Mouse (Mus musculus): ENCODE measurements around the gene Exosc9. TPM values are rescaled to one million over a fixed set of nuclear protein-coding genes. Genes with fewer than 3 reads are reported as not detected.

The Exosc9 gene
- polyA plus RNA-seq, 1 experiment from 2014 or later = 30.0 TPM

GRCm38 (mm10) chr3:36541399-36541798 is 11.0 kb upstream of the Exosc9 start:
- no peak for ATAC-seq (ENCODE audit: low read depth)
- no peak overlapping the region for H3K4me3 ChIP-seq (ENCODE audit: low read depth, low read length)
- no peaks in the 10 kb centered on the region for H3K27me3 ChIP-seq (ENCODE audit: control insufficient read depth, insufficient read depth, low read depth, low read length)
- no peaks in the 10 kb centered on the region for H3K4me1 ChIP-seq (ENCODE audit: control insufficient read depth, low read depth, low read length)
- no peaks in the 10 kb centered on the region for H3K36me3 ChIP-seq (ENCODE audit: control insufficient read depth, insufficient read depth)
- H3K4me2 ChIP-seq (ENCODE audit: low read depth, low read length) = no peak overlapping the region
- no peak overlapping the region for H3K27ac ChIP-seq (ENCODE audit: low read length)
- WGBS (ENCODE audit: insufficient replicate concordance) = 51% methylated on average over 2 of the region's 2 CpGs
- H3K9me3 ChIP-seq (replicated peaks; ENCODE audit: control insufficient read depth, low read length) = no peaks in the 10 kb centered on the region
- no peak overlapping the region for H3K9ac ChIP-seq (ENCODE audit: low read depth, low read length)

GRCm38 (mm10) chr3:36544961-36545360 is 7.4 kb upstream of the Exosc9 start:
- H3K27me3 ChIP-seq (ENCODE audit: control insufficient read depth, insufficient read depth, low read depth, low read length) = no peaks in the 10 kb centered on the region
- WGBS (ENCODE audit: insufficient replicate concordance) = 59% methylated on average over 3 of the region's 3 CpGs
- ATAC-seq (ENCODE audit: low read depth) = no peak

GRCm38 (mm10) chr3:36551343-36551742 is 1.1 kb upstream of the Exosc9 start:
- ATAC-seq (ENCODE audit: low read depth) = no peak
- H3K4me2 ChIP-seq (ENCODE audit: low read depth, low read length) = no peak overlapping the region
- H3K4me1 ChIP-seq (ENCODE audit: control insufficient read depth, low read depth, low read length) = peaks cover 10% of the 10 kb centered on the region
- peaks cover 15% of the 10 kb centered on the region for H3K36me3 ChIP-seq (ENCODE audit: control insufficient read depth, insufficient read depth)
- H3K27ac ChIP-seq (ENCODE audit: low read length) = no peak overlapping the region
- no peaks in the 10 kb centered on the region for H3K9me3 ChIP-seq (replicated peaks; ENCODE audit: control insufficient read depth, low read length)
- no peak overlapping the region for H3K4me3 ChIP-seq (ENCODE audit: low read depth, low read length)
- H3K27me3 ChIP-seq (ENCODE audit: control insufficient read depth, insufficient read depth, low read depth, low read length) = peaks cover 4% of the 10 kb centered on the region
- no peak overlapping the region for H3K9ac ChIP-seq (ENCODE audit: low read depth, low read length)
- WGBS (ENCODE audit: insufficient replicate concordance) = 46% methylated on average over 9 of the region's 9 CpGs

More at GRCm38 (mm10) chr3:36544961-36545360, 7.4 kb upstream of the Exosc9 start:
- no peak overlapping the region for H3K9ac ChIP-seq (ENCODE audit: low read depth, low read length)
- H3K4me3 ChIP-seq (ENCODE audit: low read depth, low read length) = no peak overlapping the region
- no peaks in the 10 kb centered on the region for H3K4me1 ChIP-seq (ENCODE audit: control insufficient read depth, low read depth, low read length)
- no peaks in the 10 kb centered on the region for H3K9me3 ChIP-seq (replicated peaks; ENCODE audit: control insufficient read depth, low read length)
- no peak overlapping the region for H3K4me2 ChIP-seq (ENCODE audit: low read depth, low read length)
- H3K27ac ChIP-seq (ENCODE audit: low read length) = no peak overlapping the region
- H3K36me3 ChIP-seq (ENCODE audit: control insufficient read depth, insufficient read depth) = no peaks in the 10 kb centered on the region

GRCm38 (mm10) chr3:36551851-36552384 is 488 bp upstream of the Exosc9 start:
- Histone ChIP-seq H3K4me3 (ENCODE audit: low read depth, low read length) (peak overlapping the region; percentile 93), H3K9me3 (replicated peaks; ENCODE audit: control insufficient read depth, low read length) (no peaks in the 10 kb centered on the region), H3K36me3 (ENCODE audit: control insufficient read depth, insufficient read depth) (peaks cover 16% of the 10 kb centered on the region), H3K9ac (ENCODE audit: low read depth, low read length) (peak overlapping the region; percentile 16; the same call in 1 of the 2 replicates), H3K27me3 (ENCODE audit: control insufficient read depth, insufficient read depth, low read depth, low read length) (peaks cover 4% of the 10 kb centered on the region), H3K4me2 (ENCODE audit: low read depth, low read length) (peak overlapping the region; percentile 91), H3K4me1 (ENCODE audit: control insufficient read depth, low read depth, low read length) (peaks cover 10% of the 10 kb centered on the region), H3K27ac (ENCODE audit: low read length) (0 out of 2 replicates have a peak overlapping the region, but pooled peaks have one; percentile 26)
- WGBS (ENCODE audit: insufficient replicate concordance) = 23% methylated on average over 12 of the region's 12 CpGs
- ATAC-seq (ENCODE audit: low read depth) = peak; percentile 8; the same call in 1 of the 2 replicates

GRCm38 (mm10) chr3:36557601-36558000 is 5.2 kb downstream of the Exosc9 start:
- no peak overlapping the region for H3K9ac ChIP-seq (ENCODE audit: low read depth, low read length)
- no peaks in the 10 kb centered on the region for H3K27me3 ChIP-seq (ENCODE audit: control insufficient read depth, insufficient read depth, low read depth, low read length)
- H3K4me3 ChIP-seq (ENCODE audit: low read depth, low read length) = no peak overlapping the region
- WGBS (ENCODE audit: insufficient replicate concordance) = 78% methylated on average over 1 of the region's 1 CpGs
- no peaks in the 10 kb centered on the region for H3K9me3 ChIP-seq (replicated peaks; ENCODE audit: control insufficient read depth, low read length)
- peaks cover 30% of the 10 kb centered on the region for H3K36me3 ChIP-seq (ENCODE audit: control insufficient read depth, insufficient read depth)
- H3K4me1 ChIP-seq (ENCODE audit: control insufficient read depth, low read depth, low read length) = peaks cover 9% of the 10 kb centered on the region
- no peak overlapping the region for H3K27ac ChIP-seq (ENCODE audit: low read length)
- ATAC-seq (ENCODE audit: low read depth) = no peak
- H3K4me2 ChIP-seq (ENCODE audit: low read depth, low read length) = no peak overlapping the region

GRCm38 (mm10) chr3:36559606-36560005 is 7.2 kb downstream of the Exosc9 start:
- Histone ChIP-seq H3K27ac (ENCODE audit: low read length) (no peak overlapping the region), H3K4me2 (ENCODE audit: low read depth, low read length) (no peak overlapping the region), H3K9me3 (replicated peaks; ENCODE audit: control insufficient read depth, low read length) (no peaks in the 10 kb centered on the region), H3K4me3 (ENCODE audit: low read depth, low read length) (no peak overlapping the region), H3K9ac (ENCODE audit: low read depth, low read length) (no peak overlapping the region), H3K36me3 (ENCODE audit: control insufficient read depth, insufficient read depth) (peaks cover 41% of the 10 kb centered on the region), H3K4me1 (ENCODE audit: control insufficient read depth, low read depth, low read length) (peaks cover 9% of the 10 kb centered on the region), H3K27me3 (ENCODE audit: control insufficient read depth, insufficient read depth, low read depth, low read length) (no peaks in the 10 kb centered on the region)
- 58% methylated on average over 4 of the region's 4 CpGs for WGBS (ENCODE audit: insufficient replicate concordance)
- ATAC-seq (ENCODE audit: low read depth) = peak; percentile 98

- H3K4me3 ChIP-seq (ENCODE audit: low read depth, low read length) = no peak overlapping the region
- H3K27me3 ChIP-seq (ENCODE audit: control insufficient read depth, insufficient read depth, low read depth, low read length) = no peaks in the 10 kb centered on the region
- WGBS (ENCODE audit: insufficient replicate concordance) = 89% methylated on average over 3 of the region's 3 CpGs
- peaks cover 14% of the 10 kb centered on the region for H3K4me1 ChIP-seq (ENCODE audit: control insufficient read depth, low read depth, low read length)
- H3K27ac ChIP-seq (ENCODE audit: low read length) = no peak overlapping the region
- H3K36me3 ChIP-seq (ENCODE audit: control insufficient read depth, insufficient read depth) = peaks cover 59% of the 10 kb centered on the region
- H3K4me2 ChIP-seq (ENCODE audit: low read depth, low read length) = no peak overlapping the region
- H3K9me3 ChIP-seq (replicated peaks; ENCODE audit: control insufficient read depth, low read length) = no peaks in the 10 kb centered on the region
- H3K9ac ChIP-seq (ENCODE audit: low read depth, low read length) = no peak overlapping the region
- ATAC-seq (ENCODE audit: low read depth) = no peak
Observed at GRCm38 (mm10) chr3:36563666-36564065, 11.3 kb downstream of the Exosc9 start.

- Histone ChIP-seq H3K27me3 (ENCODE audit: control insufficient read depth, insufficient read depth, low read depth, low read length) (no peaks in the 10 kb centered on the region), H3K4me2 (ENCODE audit: low read depth, low read length) (peak overlapping the region; percentile 65), H3K36me3 (ENCODE audit: control insufficient read depth, insufficient read depth) (peaks cover 48% of the 10 kb centered on the region), H3K27ac (ENCODE audit: low read length) (peak overlapping the region; percentile 93), H3K4me1 (ENCODE audit: control insufficient read depth, low read depth, low read length) (peaks cover 19% of the 10 kb centered on the region), H3K9ac (ENCODE audit: low read depth, low read length) (peak overlapping the region; percentile 100), H3K4me3 (ENCODE audit: low read depth, low read length) (peak overlapping the region; percentile 100), H3K9me3 (replicated peaks; ENCODE audit: control insufficient read depth, low read length) (no peaks in the 10 kb centered on the region)
- WGBS (ENCODE audit: insufficient replicate concordance) = 23% methylated on average over 5 of the region's 5 CpGs
- ATAC-seq (ENCODE audit: low read depth) = peak; percentile 56
Observed at GRCm38 (mm10) chr3:36569836-36570235, 17.4 kb downstream of the Exosc9 start.

- WGBS (ENCODE audit: insufficient replicate concordance) = under 1% methylated on average over 46 of the region's 46 CpGs
- Histone ChIP-seq H3K4me3 (ENCODE audit: low read depth, low read length) (peak overlapping the region; percentile 100), H3K4me1 (ENCODE audit: control insufficient read depth, low read depth, low read length) (peaks cover 19% of the 10 kb centered on the region), H3K4me2 (ENCODE audit: low read depth, low read length) (peak overlapping the region; percentile 65), H3K36me3 (ENCODE audit: control insufficient read depth, insufficient read depth) (peaks cover 35% of the 10 kb centered on the region), H3K27ac (ENCODE audit: low read length) (peak overlapping the region; percentile 93), H3K9ac (ENCODE audit: low read depth, low read length) (peak overlapping the region; percentile 100), H3K27me3 (ENCODE audit: control insufficient read depth, insufficient read depth, low read depth, low read length) (no peaks in the 10 kb centered on the region), H3K9me3 (replicated peaks; ENCODE audit: control insufficient read depth, low read length) (no peaks in the 10 kb centered on the region)
- no peak for ATAC-seq (ENCODE audit: low read depth)
Observed at GRCm38 (mm10) chr3:36571361-36571826, 19.0 kb downstream of the Exosc9 start.

Data from liver, embryonic 16.5 days (tissue).